Mouse (Mus musculus) myocyte (in vitro differentiated cells): ENCODE results near the gene Gm21775. TPM values are rescaled to one million over a fixed set of nuclear protein-coding genes. Genes with fewer than 3 reads are reported as not detected.
"Not testable (repeated sequence)": the region's sequence is repeated elsewhere in the genome, so short reads cannot be mapped to it uniquely, and the experiment has no call there.

ENCODE experiments used
- H3K27me3 ChIP-seq: one replicate; pipeline ENCODE4 v1.6.1; 2011; ENCODE audit not compliant: control insufficient read depth, insufficient read depth, insufficient read length
- H3K36me3 ChIP-seq: one replicate; pipeline ENCODE4 v1.6.1; 2011; ENCODE audit not compliant: control insufficient read depth, insufficient read depth
- H3K4me2 ChIP-seq: one replicate; pipeline ENCODE4 v1.6.1; 2011; ENCODE audit warnings: low read depth, control low read depth
- H3K4me3 ChIP-seq: one replicate; pipeline ENCODE4 v1.5.1; 2011; ENCODE audit warnings: mild to moderate bottlenecking, control low read depth, moderate library complexity
- H3K79me2 ChIP-seq: one replicate; pipeline ENCODE4 v1.6.1; 2011; ENCODE audit not compliant: control insufficient read depth, insufficient read depth
- H3ac ChIP-seq: one replicate; pipeline ENCODE4 v1.6.1; 2011; ENCODE audit not compliant: control insufficient read depth, insufficient read length
- polyA plus RNA-seq: library from polyadenylated mRNA; unstranded; fragments of >200 nt; fragmentation: generic; extraction: Trizol; gene quantifications from one replicate; pipeline ENCODE4 v1.2.1, GENCODE M21; 2012; ENCODE audit warnings: missing spikeins

The Gm21775 gene
- not detected for polyA plus RNA-seq

DNA sequence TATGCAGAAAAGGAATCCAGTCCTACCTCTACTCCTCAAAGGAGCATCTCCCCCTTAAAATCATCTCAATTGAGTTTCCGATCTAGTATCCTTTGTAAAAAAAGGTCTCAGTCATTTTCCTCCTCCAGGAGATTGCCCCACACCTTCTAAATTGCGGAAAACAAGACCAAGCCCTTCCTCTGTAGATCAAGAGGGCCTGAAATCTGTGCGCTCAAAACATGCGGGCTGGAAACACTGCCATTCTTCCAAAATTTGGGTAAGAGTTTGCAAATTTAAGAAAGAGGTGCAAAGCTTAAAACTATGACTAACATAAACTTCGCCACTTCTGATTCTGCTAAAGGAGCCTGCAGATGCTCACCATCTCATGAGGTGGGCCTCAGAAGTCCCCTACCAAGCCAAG lies at the start of gene Gm21775:
Gene Gm21775 (plus strand): TSS at position 301 of the 400 bp plus-strand sequence.
- not testable (repeated sequence) for H3K79me2 ChIP-seq, H3K4me2 ChIP-seq, H3K27me3 ChIP-seq, H3K36me3 ChIP-seq, H3K4me3 ChIP-seq, H3ac ChIP-seq

DNA sequence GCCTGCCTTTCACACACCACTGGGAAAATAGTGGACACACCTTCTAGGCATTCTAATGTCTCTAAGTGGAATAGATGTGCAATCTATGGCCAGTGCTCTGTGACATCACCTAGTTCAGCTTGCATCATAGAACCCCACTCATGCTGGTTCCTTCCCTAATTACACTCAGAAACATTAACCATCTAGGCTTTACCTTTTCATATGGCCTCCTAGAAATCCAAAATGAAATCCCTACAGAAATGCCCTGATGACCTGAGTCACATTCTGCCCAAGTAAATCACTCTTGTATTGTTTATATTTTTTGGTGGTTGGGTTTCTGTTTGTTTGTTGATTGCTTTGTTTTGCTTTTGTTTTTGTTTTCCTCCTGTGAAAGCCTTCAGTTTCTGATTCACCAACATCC lies 17.3 kb upstream of the Gm21775 start, which contains the start of gene Gm20737:
Gene Gm20737 (minus strand): TSS at position 101 of the 400 bp plus-strand sequence.
- not testable (repeated sequence) for H3K27me3 ChIP-seq, H3K4me2 ChIP-seq, H3K4me3 ChIP-seq, H3ac ChIP-seq, H3K79me2 ChIP-seq, H3K36me3 ChIP-seq

Other genes with a start within 250 kb of the Gm21775 start
- not detected for gene Gm20834, start 228.9 kb upstream of the Gm21775 start, polyA plus RNA-seq
- not detected for gene Gm28510, start 140.7 kb upstream of the Gm21775 start, polyA plus RNA-seq
- gene Gm20737, start 17.4 kb upstream of the Gm21775 start, polyA plus RNA-seq = not detected
- gene Gm21900, start 62.9 kb downstream of the Gm21775 start, polyA plus RNA-seq = not detected
- gene Gm20777, start 199.0 kb downstream of the Gm21775 start, polyA plus RNA-seq = not detected